In genomic region chr3:16043315-16043714, GRCm38 (mm10) we compare ENCODE assay signal across 8 mouse cellular contexts. TPM values are rescaled to one million over a fixed set of nuclear protein-coding genes. Genes with fewer than 3 reads are reported as not detected.
DNase-seq lines count a peak whose midpoint lies in the region; ATAC-seq and TF ChIP-seq lines count a peak whose summit lies in the region.

No protein-coding gene starts in this region.

- peak; percentile 30 to 59 for DNase-seq in cerebellum, postnatal 14 days
- no peak for DNase-seq in cerebellum, adult 9-11 months
- peak; percentile 5 for DNase-seq in thymus, adult 2 months
- no peak for DNase-seq in thymus, adult 18-20 months
- peak; percentile 57 to 58 for DNase-seq in kidney, postnatal 4 days
- DNase-seq in midbrain, postnatal 0 days (ENCODE audit: low spot score), result peak; percentile 65
- no peak for DNase-seq in urinary bladder, postnatal 25 days (ENCODE audit: low spot score)

- H3K9ac ChIP-seq in forebrain, embryonic 15.5 days (replicated peaks), result no peak overlapping the region
- no peak overlapping the region for H3K9ac ChIP-seq in midbrain, postnatal 0 days (replicated peaks; ENCODE audit: low read length, poor library complexity, severe bottlenecking)

- ATAC-seq in forebrain, embryonic 15.5 days (replicated peaks), result peak; percentile 72
- 0 out of 2 replicates have a peak, but pooled peaks have one; percentile 56 for ATAC-seq in midbrain, postnatal 0 days (ENCODE audit: low FRiP score)

- H3K4me2 ChIP-seq in forebrain, embryonic 15.5 days (replicated peaks), result no peak overlapping the region
- H3K4me2 ChIP-seq in midbrain, postnatal 0 days (ENCODE audit: low read depth, low read length, poor library complexity, severe bottlenecking), result no peak overlapping the region

- no peak overlapping the region for H3K4me3 ChIP-seq in thymus, adult 2 months (ENCODE audit: control insufficient read depth, insufficient read depth, low read length)
- H3K4me3 ChIP-seq in forebrain, embryonic 15.5 days, result no peak overlapping the region
- H3K4me3 ChIP-seq in midbrain, postnatal 0 days (ENCODE audit: low read depth, low read length), result no peak overlapping the region

- 11% methylated on average over 1 of the region's 1 CpGs for WGBS in thymus, adult 2 months
- 6% methylated on average over 1 of the region's 1 CpGs for WGBS in forebrain, embryonic 15.5 days
- 0% methylated on average over 1 of the region's 1 CpGs for WGBS in midbrain, postnatal 0 days

- H3K36me3 ChIP-seq in thymus, adult 2 months (ENCODE audit: control insufficient read depth, insufficient read depth, low read length), result no peaks in the 10 kb centered on the region
- H3K36me3 ChIP-seq in forebrain, embryonic 15.5 days, result no peaks in the 10 kb centered on the region
- no peaks in the 10 kb centered on the region for H3K36me3 ChIP-seq in midbrain, postnatal 0 days (ENCODE audit: insufficient read depth, low read length)

- no peak overlapping the region for H3K27ac ChIP-seq in thymus, adult 2 months (ENCODE audit: control insufficient read depth, insufficient read depth, low read length)
- no peak overlapping the region for H3K27ac ChIP-seq in forebrain, embryonic 15.5 days (replicated peaks)
- H3K27ac ChIP-seq in midbrain, postnatal 0 days (ENCODE audit: low read depth, low read length), result no peak overlapping the region

- no peaks in the 10 kb centered on the region for H3K4me1 ChIP-seq in thymus, adult 2 months (replicated peaks; ENCODE audit: control insufficient read depth, insufficient read depth, low read length)
- no peaks in the 10 kb centered on the region for H3K4me1 ChIP-seq in forebrain, embryonic 15.5 days
- H3K4me1 ChIP-seq in midbrain, postnatal 0 days (ENCODE audit: insufficient read depth, low read length), result no peaks in the 10 kb centered on the region

- TF ChIP-seq POLR2A in thymus, adult 2 months (IDR thresholded peaks at IDR 0.05; ENCODE audit: control insufficient read depth, extremely low read depth, insufficient read depth, low read length, poor library complexity), result no peak

- no peak for TF ChIP-seq CTCF in thymus, adult 2 months (IDR thresholded peaks at IDR 0.05; ENCODE audit: borderline replicate concordance, control insufficient read depth, extremely low read depth, insufficient read depth, low read length, poor library complexity)
- TF ChIP-seq CTCF in midbrain, postnatal 0 days (IDR thresholded peaks at IDR 0.05), result peak; percentile 81

- no peaks in the 10 kb centered on the region for H3K27me3 ChIP-seq in thymus, adult 2 months (ENCODE audit: control insufficient read depth, insufficient read depth, low read length)
- H3K27me3 ChIP-seq in forebrain, embryonic 15.5 days, result no peaks in the 10 kb centered on the region
- H3K27me3 ChIP-seq in midbrain, postnatal 0 days (ENCODE audit: insufficient read depth, low read length), result no peaks in the 10 kb centered on the region

- H3K9me3 ChIP-seq in forebrain, embryonic 15.5 days, result no peaks in the 10 kb centered on the region
- no peaks in the 10 kb centered on the region for H3K9me3 ChIP-seq in midbrain, postnatal 0 days (ENCODE audit: low read length)

RNA-seq across cellular contexts. Expression of gene Gm5150, which starts 37.1 kb away (rescaled TPM):
- 0.47 TPM in 1 of 2 replicates, not detected in the other for polyA plus RNA-seq in thymus, adult 2 months (2012; rRNA removed)
- polyA plus RNA-seq in forebrain, embryonic 15.5 days (2015; fragmentation: Nextera tagmentation; extraction: Ambion mirVana), result not detected in 2 replicates
- 1.2 TPM in 1 of 2 replicates, not detected in the other for total RNA-seq in midbrain, postnatal 0 days (2014; rRNA removed)
- not detected in 2 replicates for polyA plus RNA-seq in midbrain, postnatal 0 days (2015; fragmentation: Nextera tagmentation; extraction: Ambion mirVana)

Comparison
In these comparisons a context has a peak if more than half of its experiments do, and no peak if none do; other contexts are left out.
1. DNase-seq: peak in cerebellum, postnatal 14 days (2 of 2), thymus, adult 2 months (single experiment), kidney, postnatal 4 days (2 of 2) and midbrain, postnatal 0 days (single experiment); none in cerebellum, adult 9-11 months (single experiment), thymus, adult 18-20 months (0 of 2) and urinary bladder, postnatal 25 days (single experiment).